Mouse (Mus musculus): Measurements from ENCODE around the gene Ovol3. TPM values are rescaled to one million over a fixed set of nuclear protein-coding genes. Genes with fewer than 3 reads are reported as not detected.
"Not testable (repeated sequence)": the region's sequence is repeated elsewhere in the genome, so short reads cannot be mapped to it uniquely, and the experiment has no call there.

Gene Ovol3
- polyA plus RNA-seq, 1 experiment from 2014 or later: not detected

- ATAC-seq (ENCODE audit: insufficient number of reproducible peaks, insufficient read depth, low FRiP score, low read depth); H3K4me2 ChIP-seq (ENCODE audit: low read length); H3K9ac ChIP-seq (ENCODE audit: low read length); H3K4me3 ChIP-seq (ENCODE audit: control insufficient read depth in 1 of 2, insufficient read depth in 1 of 2, low read depth in 1 of 2, low read length in 2 of 2); H3K4me1 ChIP-seq (ENCODE audit: control insufficient read depth in 2 of 2, insufficient read depth in 2 of 2, low read length in 2 of 2); H3K27ac ChIP-seq (replicated peaks in 1 of 2; ENCODE audit: control insufficient read depth in 1 of 2, insufficient read depth in 1 of 2, low read depth in 2 of 2, low read length in 2 of 2); H3K9me3 ChIP-seq (ENCODE audit: control insufficient read depth, low read length); H3K27me3 ChIP-seq (ENCODE audit: control insufficient read depth, insufficient read depth, low read length): not testable (repeated sequence)
- WGBS: 84% methylated on average over 3 of the region's 3 CpGs
- peaks cover 37% of the 10 kb centered on the region for H3K36me3 ChIP-seq (ENCODE audit: control insufficient read depth, insufficient read depth, low read length)
Measured at GRCm38 (mm10) chr7:30237374-30237773, 1.8 kb upstream of the Ovol3 start.

- H3K4me1 ChIP-seq (ENCODE audit: control insufficient read depth in 2 of 2, insufficient read depth in 2 of 2, low read length in 2 of 2): peaks cover 3 to 10% of the 10 kb centered on the region in 2 experiments; a peak in 3 of 4 replicates
- peaks cover 21% of the 10 kb centered on the region for H3K36me3 ChIP-seq (ENCODE audit: control insufficient read depth, insufficient read depth, low read length)
- H3K4me2 ChIP-seq (ENCODE audit: low read length): no peak overlapping the region
- no peaks in the 10 kb centered on the region for H3K9me3 ChIP-seq (ENCODE audit: control insufficient read depth, low read length)
- no peak overlapping the region for H3K27ac ChIP-seq (replicated peaks in 1 of 2; ENCODE audit: control insufficient read depth in 1 of 2, insufficient read depth in 1 of 2, low read depth in 2 of 2, low read length in 2 of 2)
- no peaks in the 10 kb centered on the region for H3K27me3 ChIP-seq (ENCODE audit: control insufficient read depth, insufficient read depth, low read length)
- 84% methylated on average over 8 of the region's 8 CpGs for WGBS
- no peak overlapping the region for H3K9ac ChIP-seq (ENCODE audit: low read length)
- no peak overlapping the region for H3K4me3 ChIP-seq (ENCODE audit: control insufficient read depth in 1 of 2, insufficient read depth in 1 of 2, low read depth in 1 of 2, low read length in 2 of 2)
- no peak for ATAC-seq (ENCODE audit: insufficient number of reproducible peaks, insufficient read depth, low FRiP score, low read depth)
Measured at GRCm38 (mm10) chr7:30235091-30235490, 434 bp downstream of the Ovol3 start.

GRCm38 (mm10) chr7:30234276-30234858 lies 1.2 kb downstream of the Ovol3 start:
- no peak overlapping the region for H3K27ac ChIP-seq (replicated peaks in 1 of 2; ENCODE audit: control insufficient read depth in 1 of 2, insufficient read depth in 1 of 2, low read depth in 2 of 2, low read length in 2 of 2)
- H3K9me3 ChIP-seq (ENCODE audit: control insufficient read depth, low read length): no peaks in the 10 kb centered on the region
- H3K4me1 ChIP-seq (ENCODE audit: control insufficient read depth in 2 of 2, insufficient read depth in 2 of 2, low read length in 2 of 2): peaks cover 3 to 10% of the 10 kb centered on the region in 2 experiments; a peak in 3 of 4 replicates
- ATAC-seq (ENCODE audit: insufficient number of reproducible peaks, insufficient read depth, low FRiP score, low read depth): no peak
- 91% methylated on average over 15 of the region's 15 CpGs for WGBS
- peaks cover 26% of the 10 kb centered on the region for H3K36me3 ChIP-seq (ENCODE audit: control insufficient read depth, insufficient read depth, low read length)
- no peak overlapping the region for H3K4me3 ChIP-seq (ENCODE audit: control insufficient read depth in 1 of 2, insufficient read depth in 1 of 2, low read depth in 1 of 2, low read length in 2 of 2)
- H3K9ac ChIP-seq (ENCODE audit: low read length): no peak overlapping the region
- H3K27me3 ChIP-seq (ENCODE audit: control insufficient read depth, insufficient read depth, low read length): no peaks in the 10 kb centered on the region
- no peak overlapping the region for H3K4me2 ChIP-seq (ENCODE audit: low read length)

- Histone ChIP-seq H3K4me1 (ENCODE audit: control insufficient read depth in 2 of 2, insufficient read depth in 2 of 2, low read length in 2 of 2) (peaks cover 3 to 10% of the 10 kb centered on the region in 2 experiments; a peak in 3 of 4 replicates), H3K27me3 (ENCODE audit: control insufficient read depth, insufficient read depth, low read length) (no peaks in the 10 kb centered on the region), H3K4me3 (ENCODE audit: control insufficient read depth in 1 of 2, insufficient read depth in 1 of 2, low read depth in 1 of 2, low read length in 2 of 2) (peak overlapping the region in 1 of 2 experiments; percentile 86; a peak in 1 of 4 replicates)
Measured at GRCm38 (mm10) chr7:30233387-30233786, 2.1 kb downstream of the Ovol3 start.

DNA sequence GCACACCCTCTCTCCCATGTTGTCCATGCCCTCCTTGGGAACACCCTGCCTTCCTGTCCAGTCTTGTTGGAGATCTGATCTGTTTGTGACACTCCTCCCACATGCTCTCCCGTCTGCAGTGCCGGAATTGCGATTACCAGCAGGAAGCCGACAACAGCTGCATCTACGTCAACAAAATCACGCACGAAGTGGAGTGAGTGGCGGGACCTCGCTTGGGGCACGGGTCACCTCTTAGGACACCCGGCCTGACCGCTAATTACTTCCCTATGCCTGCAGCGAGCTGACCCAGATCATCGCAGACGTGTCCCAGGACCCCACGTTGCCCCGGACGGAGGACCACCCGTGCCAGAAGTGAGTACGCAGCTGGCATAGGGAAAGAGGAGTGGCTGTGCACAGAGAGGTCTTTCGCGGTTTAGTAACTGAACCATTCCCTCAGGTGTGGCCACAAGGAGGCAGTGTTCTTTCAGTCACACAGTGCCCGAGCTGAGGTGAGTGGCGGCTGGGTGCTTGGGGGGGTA lies 2.8 kb downstream of the Ovol3 start:
- WGBS: 4% methylated on average over 24 of the region's 24 CpGs
- Histone ChIP-seq H3K36me3 (ENCODE audit: control insufficient read depth, insufficient read depth, low read length) (peaks cover 41% of the 10 kb centered on the region), H3K4me2 (ENCODE audit: low read length) (peak overlapping the region; percentile 92), H3K9ac (ENCODE audit: low read length) (peak overlapping the region; percentile 88), H3K9me3 (ENCODE audit: control insufficient read depth, low read length) (no peaks in the 10 kb centered on the region), H3K27ac (replicated peaks in 1 of 2; ENCODE audit: control insufficient read depth in 1 of 2, insufficient read depth in 1 of 2, low read depth in 2 of 2, low read length in 2 of 2) (peak overlapping the region; percentile 66 to 91), H3K27me3 (ENCODE audit: control insufficient read depth, insufficient read depth, low read length) (no peaks in the 10 kb centered on the region), H3K4me3 (ENCODE audit: control insufficient read depth in 1 of 2, insufficient read depth in 1 of 2, low read depth in 1 of 2, low read length in 2 of 2) (peak overlapping the region; percentile 79 to 86), H3K4me1 (ENCODE audit: control insufficient read depth in 2 of 2, insufficient read depth in 2 of 2, low read length in 2 of 2) (peaks cover 3 to 10% of the 10 kb centered on the region in 2 experiments; a peak in 3 of 4 replicates)
- no peak; the same call in 1 of the 2 replicates for ATAC-seq (ENCODE audit: insufficient number of reproducible peaks, insufficient read depth, low FRiP score, low read depth)

More at GRCm38 (mm10) chr7:30233387-30233786, 2.1 kb downstream of the Ovol3 start:
- no peak overlapping the region for H3K27ac ChIP-seq (replicated peaks in 1 of 2; ENCODE audit: control insufficient read depth in 1 of 2, insufficient read depth in 1 of 2, low read depth in 2 of 2, low read length in 2 of 2)
- peaks cover 34% of the 10 kb centered on the region for H3K36me3 ChIP-seq (ENCODE audit: control insufficient read depth, insufficient read depth, low read length)
- no peak overlapping the region for H3K9ac ChIP-seq (ENCODE audit: low read length)
- ATAC-seq (ENCODE audit: insufficient number of reproducible peaks, insufficient read depth, low FRiP score, low read depth): no peak
- H3K4me2 ChIP-seq (ENCODE audit: low read length): peak overlapping the region; percentile 92; the same call in 1 of the 2 replicates
- no peaks in the 10 kb centered on the region for H3K9me3 ChIP-seq (ENCODE audit: control insufficient read depth, low read length)
- 84% methylated on average over 20 of the region's 20 CpGs for WGBS

DNA sequence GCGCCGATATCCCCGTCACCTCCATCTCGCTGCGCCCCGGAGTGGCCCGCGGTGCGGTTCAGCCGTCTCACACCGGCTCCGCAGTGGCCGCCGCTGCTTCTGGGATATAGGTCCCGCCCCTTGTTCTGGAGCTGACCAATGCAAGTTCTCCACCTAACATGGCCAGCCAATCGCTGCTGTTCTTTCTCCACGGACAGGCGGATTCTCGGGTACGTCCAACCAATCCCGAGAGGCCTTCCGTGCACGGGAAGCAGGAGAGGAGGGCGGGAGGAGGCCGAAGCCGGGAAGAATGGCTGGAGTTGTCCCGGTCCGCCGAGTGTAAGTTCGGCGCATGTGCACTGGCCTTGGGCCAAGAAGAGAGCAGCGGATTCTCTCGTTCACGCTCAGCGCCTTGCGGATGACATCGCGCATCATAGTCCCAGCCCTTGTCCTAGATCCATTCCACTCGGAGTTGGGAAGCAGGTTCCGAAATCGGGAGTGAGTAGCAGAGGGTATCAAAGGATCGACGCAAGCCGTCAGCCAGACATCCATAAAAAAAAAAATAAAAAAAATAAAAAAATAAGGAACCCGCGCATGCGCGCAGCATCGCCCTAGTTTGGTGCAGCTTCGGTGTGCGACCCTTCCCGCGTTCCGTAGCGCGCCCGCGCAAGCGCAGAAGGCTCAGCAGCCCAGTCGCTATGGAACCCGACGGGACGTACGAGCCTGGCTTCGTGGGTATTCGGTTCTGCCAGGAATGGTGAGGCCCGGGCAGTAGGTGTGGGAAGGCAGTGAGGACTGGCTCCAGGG lies 3.7 kb downstream of the Ovol3 start, which contains the start of the genes Polr2i and Tbcb:
Gene Polr2i, plus strand, starts transcription at position 280 of the 786 bp plus-strand sequence.
Gene Tbcb, minus strand, starts transcription at position 604 of the 786 bp plus-strand sequence.
- under 1% methylated on average over 67 of the region's 67 CpGs for WGBS

GRCm38 (mm10) chr7:30231328-30231668 lies 4.2 kb downstream of the Ovol3 start:
- peak overlapping the region; percentile 65 for H3K9ac ChIP-seq (ENCODE audit: low read length)
- H3K4me2 ChIP-seq (ENCODE audit: low read length): peak overlapping the region; percentile 72
- no peak for ATAC-seq (ENCODE audit: insufficient number of reproducible peaks, insufficient read depth, low FRiP score, low read depth)
- peaks cover 3 to 10% of the 10 kb centered on the region in 2 experiments; a peak in 3 of 4 replicates for H3K4me1 ChIP-seq (ENCODE audit: control insufficient read depth in 2 of 2, insufficient read depth in 2 of 2, low read length in 2 of 2)
- peak overlapping the region; percentile 67 to 86 for H3K4me3 ChIP-seq (ENCODE audit: control insufficient read depth in 1 of 2, insufficient read depth in 1 of 2, low read depth in 1 of 2, low read length in 2 of 2)
- 0% methylated on average over 16 of the region's 16 CpGs for WGBS
- H3K9me3 ChIP-seq (ENCODE audit: control insufficient read depth, low read length): no peaks in the 10 kb centered on the region
- peaks cover 53% of the 10 kb centered on the region for H3K36me3 ChIP-seq (ENCODE audit: control insufficient read depth, insufficient read depth, low read length)
- no peaks in the 10 kb centered on the region for H3K27me3 ChIP-seq (ENCODE audit: control insufficient read depth, insufficient read depth, low read length)
- 0 out of 4 replicates have a peak overlapping the region, but pooled peaks of 1 of the 2 experiments have one; percentile 8 for H3K27ac ChIP-seq (replicated peaks in 1 of 2; ENCODE audit: control insufficient read depth in 1 of 2, insufficient read depth in 1 of 2, low read depth in 2 of 2, low read length in 2 of 2)

More for the DNA sequence above, 3.7 kb downstream of the Ovol3 start, which contains the start of the genes Polr2i and Tbcb:
- H3K9ac ChIP-seq (ENCODE audit: low read length): peak within 1 kb of the TSS; percentile 88
- H3K27me3 ChIP-seq (ENCODE audit: control insufficient read depth, insufficient read depth, low read length): no peaks in the 10 kb centered on the region
- H3K36me3 ChIP-seq (ENCODE audit: control insufficient read depth, insufficient read depth, low read length): peaks cover 48% of the 10 kb centered on the region
- H3K9me3 ChIP-seq (ENCODE audit: control insufficient read depth, low read length): no peaks in the 10 kb centered on the region
- peak within 1 kb of the TSS; percentile 79 to 86 for H3K4me3 ChIP-seq (ENCODE audit: control insufficient read depth in 1 of 2, insufficient read depth in 1 of 2, low read depth in 1 of 2, low read length in 2 of 2)
- peak within 1 kb of the TSS; percentile 91 to 96 for H3K27ac ChIP-seq (replicated peaks in 1 of 2; ENCODE audit: control insufficient read depth in 1 of 2, insufficient read depth in 1 of 2, low read depth in 2 of 2, low read length in 2 of 2)
- ATAC-seq (ENCODE audit: insufficient number of reproducible peaks, insufficient read depth, low FRiP score, low read depth): peak; percentile 93
- H3K4me1 ChIP-seq (ENCODE audit: control insufficient read depth in 2 of 2, insufficient read depth in 2 of 2, low read length in 2 of 2): peaks cover 3 to 10% of the 10 kb centered on the region in 2 experiments; a peak in 3 of 4 replicates
- H3K4me2 ChIP-seq (ENCODE audit: low read length): peak within 1 kb of the TSS; percentile 92

All from heart, embryonic 14.5 days (tissue).